Mouse (Mus musculus): ENCODE results near the gene Spg20. TPM values are rescaled to one million over a fixed set of nuclear protein-coding genes. Genes with fewer than 3 reads are reported as not detected.

The Spg20 gene
- total and polyA plus RNA-seq, 3 experiments: 18.5 to 23.3 TPM; not detected in 1

DNA sequence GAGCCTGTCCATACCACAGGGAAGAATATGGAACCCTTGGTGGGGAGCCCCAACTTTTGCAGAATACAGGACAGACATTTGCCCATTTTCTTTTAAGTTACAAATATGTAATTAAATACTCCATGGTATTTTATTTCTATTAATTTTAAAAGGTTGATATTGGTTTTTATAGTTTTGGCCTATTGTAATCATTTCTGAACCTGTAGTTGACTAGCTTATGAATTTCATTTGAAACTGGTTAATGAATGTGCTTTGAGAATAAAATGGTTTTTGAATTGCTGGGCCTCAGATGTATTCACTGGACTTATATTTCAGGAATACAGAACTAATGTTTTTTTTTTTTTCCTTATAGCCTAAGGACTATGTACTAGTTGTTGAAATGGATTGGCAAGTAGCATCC lies 25.1 kb downstream of the Spg20 start, which contains the start of gene Ccdc169:
Ccdc169 (plus strand) TSS at position 301 of the 400 bp plus-strand sequence.
- DNase-seq (ENCODE audit: low read depth, low spot score): no peak
- Histone ChIP-seq H3K27me3 (ENCODE audit: control insufficient read depth in 1 of 2, insufficient read depth in 2 of 2, low read length in 2 of 2) (no peaks in the 10 kb centered on the region), H3K79me2 (ENCODE audit: control insufficient read depth, insufficient read depth, low read length, poor library complexity) (no peaks in the 10 kb centered on the region), H3K27ac (ENCODE audit: control insufficient read depth, low read depth, low read length) (no peak within 1 kb of the TSS), H3K9ac (ENCODE audit: control insufficient read depth, low read depth, low read length, poor library complexity, severe bottlenecking) (no peak within 1 kb of the TSS), H3K9me3 (replicated peaks; ENCODE audit: insufficient read depth, low read length) (no peaks in the 10 kb centered on the region), H3K36me3 (ENCODE audit: control insufficient read depth in 1 of 2, insufficient read depth in 2 of 2, low read length in 2 of 2) (no peaks in the 10 kb centered on the region; a peak in 2 of 4 replicates), H3K4me1 (ENCODE audit: control insufficient read depth in 1 of 2, insufficient read depth in 2 of 2, low read length in 2 of 2) (no peaks in the 10 kb centered on the region), H3K4me3 (ENCODE audit: control insufficient read depth in 1 of 2, insufficient read depth in 1 of 2, low read depth in 2 of 2, low read length in 2 of 2) (no peak within 1 kb of the TSS)
- no peak for TF ChIP-seq TCF12 (IDR thresholded peaks at IDR 0.05; ENCODE audit: low read depth, low read length)
- TF ChIP-seq USF2 (IDR thresholded peaks at IDR 0.05; ENCODE audit: borderline replicate concordance in 1 of 2, insufficient read depth in 1 of 2, low read depth in 1 of 2, low read length in 2 of 2): no peak
- no peak for TF ChIP-seq MAFK (IDR thresholded peaks at IDR 0.05; ENCODE audit: borderline replicate concordance, low read depth, low read length)
- TF ChIP-seq CTCF (IDR thresholded peaks at IDR 0.05 in 2 of 3, conservative IDR thresholded peaks at IDR 0.05 in 1 of 3; ENCODE audit: control insufficient read depth in 1 of 3, insufficient read depth in 1 of 3, low read depth in 2 of 3, low read length in 3 of 3, poor library complexity in 1 of 3, severe bottlenecking in 1 of 3): no peak
- TF ChIP-seq GABPA (IDR thresholded peaks at IDR 0.05; ENCODE audit: low read depth, low read length): no peak
- no peak for TF ChIP-seq MXI1 (IDR thresholded peaks at IDR 0.05; ENCODE audit: low read depth, low read length)
- no peak for TF ChIP-seq UBTF (IDR thresholded peaks at IDR 0.05; ENCODE audit: borderline replicate concordance, insufficient read depth, low read depth, low read length)
- TF ChIP-seq SMC3 (IDR thresholded peaks at IDR 0.05; ENCODE audit: low read depth, low read length): no peak
- TF ChIP-seq TBP (IDR thresholded peaks at IDR 0.05; ENCODE audit: low read depth, low read length): no peak
- TF ChIP-seq SIN3A (IDR thresholded peaks at IDR 0.05; ENCODE audit: low read length): no peak
- no peak for TF ChIP-seq NELFE (IDR thresholded peaks at IDR 0.05; ENCODE audit: low read depth, low read length)
- no peak for TF ChIP-seq CHD2 (IDR thresholded peaks at IDR 0.05; ENCODE audit: low read length)
- no peak for TF ChIP-seq RAD21 (IDR thresholded peaks at IDR 0.05; ENCODE audit: low read depth, low read length)
- no peak for TF ChIP-seq TAL1 (IDR thresholded peaks at IDR 0.05; ENCODE audit: low read length)
- TF ChIP-seq ZMIZ1 (IDR thresholded peaks at IDR 0.05; ENCODE audit: low read depth, low read length): no peak

DNA sequence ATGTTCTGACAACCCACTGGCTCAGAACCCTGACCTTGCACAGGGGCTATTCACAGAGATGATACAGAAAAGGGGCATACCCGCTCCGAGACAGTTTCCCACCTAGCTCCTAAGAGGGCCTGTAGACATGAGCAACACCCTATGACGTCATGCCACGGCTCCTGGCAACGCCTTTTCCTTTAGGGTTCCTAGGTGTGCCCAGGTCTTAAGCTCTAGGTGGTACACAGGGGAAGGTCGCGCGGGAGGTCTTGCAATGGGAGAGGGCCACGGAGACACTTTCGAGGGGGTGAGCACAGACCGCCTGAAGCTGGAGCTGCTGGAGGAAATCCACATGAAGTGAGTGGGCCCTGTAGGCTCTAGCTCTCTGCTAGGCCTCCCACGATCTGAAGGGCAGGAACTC lies 27.9 kb downstream of the Spg20 start:
- no peak for DNase-seq (ENCODE audit: low read depth, low spot score)
- Histone ChIP-seq H3K4me3 (ENCODE audit: control insufficient read depth in 1 of 2, insufficient read depth in 1 of 2, low read depth in 2 of 2, low read length in 2 of 2) (no peak overlapping the region), H3K9ac (ENCODE audit: control insufficient read depth, low read depth, low read length, poor library complexity, severe bottlenecking) (no peak overlapping the region), H3K9me3 (replicated peaks; ENCODE audit: insufficient read depth, low read length) (no peaks in the 10 kb centered on the region), H3K4me1 (ENCODE audit: control insufficient read depth in 1 of 2, insufficient read depth in 2 of 2, low read length in 2 of 2) (no peaks in the 10 kb centered on the region), H3K79me2 (ENCODE audit: control insufficient read depth, insufficient read depth, low read length, poor library complexity) (no peaks in the 10 kb centered on the region), H3K27ac (ENCODE audit: control insufficient read depth, low read depth, low read length) (no peak overlapping the region), H3K27me3 (ENCODE audit: control insufficient read depth in 1 of 2, insufficient read depth in 2 of 2, low read length in 2 of 2) (no peaks in the 10 kb centered on the region), H3K36me3 (ENCODE audit: control insufficient read depth in 1 of 2, insufficient read depth in 2 of 2, low read length in 2 of 2) (no peaks in the 10 kb centered on the region; a peak in 2 of 4 replicates)
- TF ChIP-seq E2F4 (IDR thresholded peaks at IDR 0.05; ENCODE audit: borderline replicate concordance, low read depth, low read length) (no peak), NRF1 (IDR thresholded peaks at IDR 0.05; ENCODE audit: insufficient read depth, low read depth, low read length, poor library complexity, severe bottlenecking) (no peak), USF1 (IDR thresholded peaks at IDR 0.05; ENCODE audit: low read depth, low read length) (no peak), MAZ (IDR thresholded peaks at IDR 0.05; ENCODE audit: low read depth, low read length) (no peak), TCF12 (IDR thresholded peaks at IDR 0.05; ENCODE audit: low read depth, low read length) (no peak), JUND (IDR thresholded peaks at IDR 0.05; ENCODE audit: low read depth, low read length) (no peak), MYB (IDR thresholded peaks at IDR 0.05; ENCODE audit: low read depth, low read length) (no peak), USF2 (IDR thresholded peaks at IDR 0.05; ENCODE audit: borderline replicate concordance in 1 of 2, insufficient read depth in 1 of 2, low read depth in 1 of 2, low read length in 2 of 2) (no peak), MXI1 (IDR thresholded peaks at IDR 0.05; ENCODE audit: low read depth, low read length) (no peak), CTCF (IDR thresholded peaks at IDR 0.05 in 2 of 3, conservative IDR thresholded peaks at IDR 0.05 in 1 of 3; ENCODE audit: control insufficient read depth in 1 of 3, insufficient read depth in 1 of 3, low read depth in 2 of 3, low read length in 3 of 3, poor library complexity in 1 of 3, severe bottlenecking in 1 of 3) (no peak), SIN3A (IDR thresholded peaks at IDR 0.05; ENCODE audit: low read length) (no peak), MEF2A (IDR thresholded peaks at IDR 0.05; ENCODE audit: extremely low read depth, insufficient replicate concordance, low read depth, low read length, poor library complexity, severe bottlenecking) (no peak), NELFE (IDR thresholded peaks at IDR 0.05; ENCODE audit: low read depth, low read length) (no peak)
